Mouse (Mus musculus) myocyte (in vitro differentiated cells): ENCODE data around the gene Pknox2.

ENCODE experiments used
- CEBPB ChIP-seq: IDR thresholded peaks from 2 replicates; pipeline ENCODE4 v1.6.1; 2011; ENCODE audit warnings: mild to moderate bottlenecking, moderate library complexity; ENCODE audit not compliant: poor library complexity, insufficient read depth, severe bottlenecking
- E2F4 ChIP-seq: IDR thresholded peaks from one replicate; pipeline ENCODE4 v1.6.1; 2011; ENCODE audit warnings: mild to moderate bottlenecking, control low read depth, moderate library complexity; ENCODE audit not compliant: insufficient read depth
- MAX ChIP-seq: IDR thresholded peaks from one replicate; pipeline ENCODE4 v1.6.1; 2011; ENCODE audit warnings: low read depth, mild to moderate bottlenecking, control low read depth
- MYOD1 ChIP-seq, 3 experiments: IDR thresholded peaks; one replicate each; pipeline ENCODE4 v1.6.1; 2011; ENCODE audit warnings: control low read depth in 2 of 3, low read depth in 2 of 3, mild to moderate bottlenecking in 2 of 3, moderate library complexity in 1 of 3; ENCODE audit not compliant: insufficient read length in 2 of 3, control insufficient read depth in 1 of 3
- POLR2A ChIP-seq: IDR thresholded peaks from one replicate; pipeline ENCODE4 v1.6.1; 2011; ENCODE audit warnings: low read depth, mild to moderate bottlenecking, control low read depth, moderate library complexity; ENCODE audit not compliant: insufficient read length
- POLR2AphosphoS2 ChIP-seq: IDR thresholded peaks from one replicate; pipeline ENCODE4 v1.6.1; 2011; ENCODE audit warnings: low read depth, control low read depth; ENCODE audit not compliant: insufficient read length
- SRF ChIP-seq: IDR thresholded peaks from one replicate; pipeline ENCODE4 v1.6.1; 2011; ENCODE audit warnings: low read depth; ENCODE audit not compliant: control insufficient read depth, insufficient read length
- TCF12 ChIP-seq: IDR thresholded peaks from one replicate; pipeline ENCODE4 v1.6.1; 2011; ENCODE audit warnings: mild to moderate bottlenecking, control low read depth; ENCODE audit not compliant: poor library complexity, insufficient read depth, severe bottlenecking
- USF1 ChIP-seq: IDR thresholded peaks from one replicate; pipeline ENCODE4 v1.6.1; 2011; ENCODE audit warnings: low read depth, mild to moderate bottlenecking, control low read depth, moderate library complexity

GRCm38 (mm10) chr9:36905452-36905851, 241.8 kb downstream of the Pknox2 start:
- TF ChIP-seq POLR2AphosphoS2 (no peak), POLR2A (no peak), TCF12 (no peak), E2F4 (no peak), USF1 (no peak), MAX (no peak), SRF (no peak), CEBPB (no peak), MYOD1 (IDR thresholded peaks at IDR 0.05; ENCODE audit: control insufficient read depth in 1 of 3, insufficient read length in 2 of 3, low read depth in 2 of 3) (peak in 2 of 3 experiments; percentile 68 to 77)
